Mouse (Mus musculus) naive thymus-derived CD4-positive, alpha-beta T cell, adult 2 months (primary cell): ENCODE measurements around the gene Wipf1.

Experiments
- DNase-seq: peaks from one replicate; pipeline ENCODE4 v3.0.0-alpha.2; 2011; ENCODE audit warnings: low read depth

The Wipf1 gene

GRCm38 (mm10) chr2:73428803-73429468, 100.6 kb downstream of the Wipf1 start:
- peak; percentile 56 for DNase-seq

- peak; percentile 69 for DNase-seq
Measured at GRCm38 (mm10) chr2:73427293-73427692, 102.2 kb downstream of the Wipf1 start.

GRCm38 (mm10) chr2:73425822-73426221, 103.7 kb downstream of the Wipf1 start:
- DNase-seq, result no peak

- DNase-seq, result no peak
Measured at GRCm38 (mm10) chr2:73419730-73420129, 109.8 kb downstream of the Wipf1 start.

GRCm38 (mm10) chr2:73419285-73419684, 110.2 kb downstream of the Wipf1 start:
- no peak for DNase-seq

GRCm38 (mm10) chr2:73415892-73416291, 113.6 kb downstream of the Wipf1 start:
- DNase-seq, result no peak

GRCm38 (mm10) chr2:73410076-73410475, 119.5 kb downstream of the Wipf1 start:
- DNase-seq, result no peak

- no peak for DNase-seq
Measured at GRCm38 (mm10) chr2:73407662-73408061, 121.9 kb downstream of the Wipf1 start.

GRCm38 (mm10) chr2:73406336-73406915, 123.1 kb downstream of the Wipf1 start:
- DNase-seq, result no peak

- no peak for DNase-seq
Measured at GRCm38 (mm10) chr2:73404980-73405379, 124.6 kb downstream of the Wipf1 start.

- DNase-seq, result no peak
Measured at GRCm38 (mm10) chr2:73404442-73404841, 125.1 kb downstream of the Wipf1 start.

- peak; percentile 31 for DNase-seq
Measured at GRCm38 (mm10) chr2:73403385-73404013, 126.0 kb downstream of the Wipf1 start.

- DNase-seq, result no peak
Measured at GRCm38 (mm10) chr2:73401689-73402088, 127.8 kb downstream of the Wipf1 start.

- DNase-seq, result no peak
Measured at GRCm38 (mm10) chr2:73397476-73397875, 132.1 kb downstream of the Wipf1 start.

- no peak for DNase-seq
Measured at GRCm38 (mm10) chr2:73396828-73397325, 132.7 kb downstream of the Wipf1 start.

- no peak for DNase-seq
Measured at GRCm38 (mm10) chr2:73395516-73395915, 134.0 kb downstream of the Wipf1 start.

- DNase-seq, result no peak
Measured at GRCm38 (mm10) chr2:73394476-73394875, 135.1 kb downstream of the Wipf1 start.

- no peak for DNase-seq
Measured at GRCm38 (mm10) chr2:73392772-73393171, 136.8 kb downstream of the Wipf1 start.

- DNase-seq, result no peak
Measured at GRCm38 (mm10) chr2:73389951-73390350, 139.6 kb downstream of the Wipf1 start.

- peak; percentile 19 for DNase-seq
Measured at GRCm38 (mm10) chr2:73387806-73388205, 141.7 kb downstream of the Wipf1 start.

- peak; percentile 98 for DNase-seq
Measured at GRCm38 (mm10) chr2:73386356-73387046, 143.0 kb downstream of the Wipf1 start, which contains the start of gene Gpr155. Gpr155 (minus strand) TSS chr2:73386572.

GRCm38 (mm10) chr2:73385641-73386355, 143.7 kb downstream of the Wipf1 start:
- no peak for DNase-seq
